Mouse (Mus musculus): Measurements from ENCODE around the gene Gm9945.

The Gm9945 gene

GRCm38 (mm10) chr11:53496946-53497345 lies 17.0 kb downstream of the Gm9945 start:
- DNase-seq, result peak; percentile 46 to 48

- DNase-seq, result no peak
Observed at GRCm38 (mm10) chr11:53500569-53500968, 20.6 kb downstream of the Gm9945 start.

- no peak for DNase-seq
Observed at GRCm38 (mm10) chr11:53502039-53502765, 22.2 kb downstream of the Gm9945 start.

GRCm38 (mm10) chr11:53503738-53504137 lies 23.8 kb downstream of the Gm9945 start:
- DNase-seq, result no peak

GRCm38 (mm10) chr11:53504376-53504775 lies 24.4 kb downstream of the Gm9945 start:
- DNase-seq, result peak; percentile 25 to 29

- DNase-seq, result peak; percentile 95
Observed at GRCm38 (mm10) chr11:53505026-53505663, 25.2 kb downstream of the Gm9945 start.

- DNase-seq, result peak; percentile 68 to 77
Observed at GRCm38 (mm10) chr11:53507098-53507805, 27.3 kb downstream of the Gm9945 start.

- peak in 1 of 2 experiments; percentile 20 for DNase-seq
Observed at GRCm38 (mm10) chr11:53508152-53508551, 28.2 kb downstream of the Gm9945 start.

- no peak for DNase-seq
Observed at GRCm38 (mm10) chr11:53508591-53508990, 28.6 kb downstream of the Gm9945 start.

- no peak for DNase-seq
Observed at GRCm38 (mm10) chr11:53510351-53510750, 30.4 kb downstream of the Gm9945 start.

- DNase-seq, result no peak
Observed at GRCm38 (mm10) chr11:53516775-53517627, 37.0 kb downstream of the Gm9945 start.

- no peak for DNase-seq
Observed at GRCm38 (mm10) chr11:53518759-53519158, 38.8 kb downstream of the Gm9945 start.

GRCm38 (mm10) chr11:53519207-53520121 lies 39.5 kb downstream of the Gm9945 start, which contains the start of gene Sept8:
Gene Sept8, plus strand, starts transcription at chr11:53519257.
- DNase-seq, result peak; percentile 75 to 76

GRCm38 (mm10) chr11:53520122-53520978 lies 40.4 kb downstream of the Gm9945 start:
- DNase-seq, result peak; percentile 76

GRCm38 (mm10) chr11:53521120-53521820 lies 41.3 kb downstream of the Gm9945 start:
- peak in 1 of 2 experiments; percentile 59 for DNase-seq

- no peak for DNase-seq
Observed at GRCm38 (mm10) chr11:53521821-53522131, 41.8 kb downstream of the Gm9945 start.

- DNase-seq, result no peak
Observed at GRCm38 (mm10) chr11:53522362-53522761, 42.4 kb downstream of the Gm9945 start.

GRCm38 (mm10) chr11:53522930-53523329 lies 43.0 kb downstream of the Gm9945 start:
- DNase-seq, result peak; percentile 82 to 84

GRCm38 (mm10) chr11:53523545-53524405 lies 43.8 kb downstream of the Gm9945 start:
- DNase-seq, result peak; percentile 40 to 50
